Mouse (Mus musculus) liver, embryonic 15.5 days (tissue): ENCODE results near the gene Dhx15. TPM values are rescaled to one million over a fixed set of nuclear protein-coding genes. Genes with fewer than 3 reads are reported as not detected.
A peak's percentile ranks its signal among the peaks of the same experiment; 100 is the strongest.

ENCODE experiments used
- ATAC-seq: fragments of 200-750 bp; cut with Nextera tagmentation; 2 replicates; pipeline ENCODE4 v1.8.0; 2017; ENCODE audit warnings: moderate number of reproducible peaks, mild to moderate bottlenecking, moderate library complexity; ENCODE audit not compliant: insufficient read depth
- H3K27ac ChIP-seq: fragments of 300-500 bp; sonication (generic); replicated peaks from 2 replicates; pipeline ENCODE4 v1.5.1; 2015; ENCODE audit warnings: mild to moderate bottlenecking, inconsistent platforms
- H3K27me3 ChIP-seq: fragments of 300-500 bp; sonication (generic); 2 replicates; pipeline ENCODE4 v1.6.1; 2015; ENCODE audit warnings: mild to moderate bottlenecking, inconsistent platforms
- H3K36me3 ChIP-seq: fragments of 300-500 bp; sonication (generic); replicated peaks from 2 replicates; pipeline ENCODE4 v1.6.1; 2015; ENCODE audit warnings: moderate library complexity, mild to moderate bottlenecking, inconsistent platforms
- H3K4me1 ChIP-seq: fragments of 300-500 bp; sonication (generic); replicated peaks from 2 replicates; pipeline ENCODE4 v1.6.1; 2015; ENCODE audit warnings: inconsistent platforms
- H3K4me2 ChIP-seq: fragments of 300-500 bp; sonication (generic); 2 replicates; pipeline ENCODE4 v1.6.1; 2015; ENCODE audit warnings: moderate library complexity, mild to moderate bottlenecking, inconsistent platforms
- H3K4me3 ChIP-seq: fragments of 300-500 bp; sonication (generic); replicated peaks from 2 replicates; pipeline ENCODE4 v1.5.1; 2015; ENCODE audit warnings: mild to moderate bottlenecking, inconsistent platforms
- H3K9ac ChIP-seq: fragments of 300-500 bp; sonication (generic); 2 replicates; pipeline ENCODE4 v1.6.1; 2015; ENCODE audit warnings: moderate library complexity, mild to moderate bottlenecking, inconsistent platforms
- H3K9me3 ChIP-seq: fragments of 300-500 bp; sonication (generic); replicated peaks from 2 replicates; pipeline ENCODE4 v1.6.1; 2016; ENCODE audit warnings: inconsistent platforms
- WGBS: fragments of 180-500 bp; shearing (Covaris S2); methylation state at CpG from one replicate; pipeline ENCODE4 v1.1.7; 2015; ENCODE audit warnings: mixed read lengths; ENCODE audit not compliant: insufficient replicate concordance; 5-methylcytosine and 5-hydroxymethylcytosine counted together
- polyA plus RNA-seq: library from polyadenylated mRNA; unstranded; fragments of >200 nt; fragmentation: Nextera tagmentation; extraction: Ambion mirVana; gene quantifications from 2 replicates; pipeline ENCODE4 v1.2.1, GENCODE M21; 2015

The Dhx15 gene
- polyA plus RNA-seq, 1 experiment from 2014 or later, result 64.5 TPM

GRCm38 (mm10) chr5:52119192-52119591 lies 71.1 kb downstream of the Dhx15 start:
- Histone ChIP-seq H3K4me3 (no peak overlapping the region), H3K27me3 (peaks cover 46% of the 10 kb centered on the region), H3K9ac (no peak overlapping the region), H3K36me3 (no peaks in the 10 kb centered on the region), H3K4me2 (no peak overlapping the region), H3K4me1 (peaks cover 11% of the 10 kb centered on the region), H3K9me3 (no peaks in the 10 kb centered on the region), H3K27ac (no peak overlapping the region)
- WGBS, result 53% methylated on average over 2 of the region's 2 CpGs
- no peak for ATAC-seq

DNA sequence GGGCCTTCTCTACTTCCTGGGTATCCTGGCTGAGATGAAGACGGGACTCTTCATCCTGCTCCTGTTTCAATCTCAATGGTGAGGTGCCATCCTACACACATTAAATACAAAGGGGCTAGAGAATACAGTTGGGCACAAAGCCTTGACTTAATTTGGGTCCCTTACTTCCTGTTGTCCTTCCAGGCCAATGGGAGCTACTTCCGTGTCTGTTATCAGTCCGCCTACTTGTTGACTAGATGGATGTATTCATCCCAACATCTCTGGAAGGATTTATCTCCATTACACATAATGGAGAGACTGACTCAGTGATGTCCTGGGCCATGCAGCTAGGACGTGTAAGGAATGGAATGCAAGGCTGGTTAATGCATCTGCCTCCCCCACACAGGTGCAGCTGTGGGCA lies 72.5 kb downstream of the Dhx15 start:
- ATAC-seq, result no peak
- no peak overlapping the region for H3K4me3 ChIP-seq
- peaks cover 19% of the 10 kb centered on the region for H3K4me1 ChIP-seq
- no peak overlapping the region for H3K27ac ChIP-seq
- H3K4me2 ChIP-seq, result no peak overlapping the region
- 57% methylated on average over 4 of the region's 4 CpGs for WGBS
- peaks cover 60% of the 10 kb centered on the region for H3K27me3 ChIP-seq
- no peak overlapping the region for H3K9ac ChIP-seq
- H3K36me3 ChIP-seq, result no peaks in the 10 kb centered on the region
- H3K9me3 ChIP-seq, result no peaks in the 10 kb centered on the region

GRCm38 (mm10) chr5:52116404-52116803 lies 73.9 kb downstream of the Dhx15 start:
- peaks cover 26% of the 10 kb centered on the region for H3K4me1 ChIP-seq
- 2% methylated on average over 17 of the region's 17 CpGs for WGBS
- peaks cover 74% of the 10 kb centered on the region for H3K27me3 ChIP-seq
- H3K4me2 ChIP-seq, result peak overlapping the region; percentile 76
- peak overlapping the region; percentile 58 for H3K4me3 ChIP-seq
- H3K9ac ChIP-seq, result no peak overlapping the region
- no peak for ATAC-seq
- H3K36me3 ChIP-seq, result no peaks in the 10 kb centered on the region
- no peaks in the 10 kb centered on the region for H3K9me3 ChIP-seq
- H3K27ac ChIP-seq, result no peak overlapping the region

DNA sequence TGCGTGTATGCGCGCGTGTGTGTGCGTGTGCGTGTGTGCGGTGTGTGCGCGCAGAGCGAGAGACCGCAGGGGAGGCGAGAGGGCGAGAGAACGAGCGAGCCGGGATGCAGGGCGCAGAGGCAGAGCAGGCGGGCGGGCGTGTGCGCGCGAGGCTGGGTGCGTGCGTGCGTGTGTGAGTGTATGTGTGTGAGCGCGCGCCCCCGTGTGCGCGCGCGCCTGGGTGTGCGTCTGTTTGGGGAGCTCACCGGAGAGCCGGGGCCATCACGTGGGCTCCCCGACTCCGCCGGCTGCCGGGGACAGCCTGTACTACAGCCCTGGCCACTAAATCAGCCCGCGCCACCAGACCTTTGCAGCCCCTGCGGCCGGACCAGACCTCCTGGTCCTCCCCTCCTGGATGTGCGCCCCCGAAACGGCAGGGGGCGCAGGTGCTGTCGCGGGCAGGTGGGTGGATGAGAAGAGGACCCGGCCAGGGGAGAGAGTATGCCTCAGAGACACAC lies 74.4 kb downstream of the Dhx15 start:
- no peak; the same call in 1 of the 2 replicates for ATAC-seq
- Histone ChIP-seq H3K4me2 (peak overlapping the region; percentile 76), H3K9me3 (no peaks in the 10 kb centered on the region), H3K27me3 (peaks cover 79% of the 10 kb centered on the region), H3K4me3 (peak overlapping the region; percentile 58), H3K36me3 (no peaks in the 10 kb centered on the region), H3K4me1 (peaks cover 26% of the 10 kb centered on the region), H3K9ac (no peak overlapping the region), H3K27ac (no peak overlapping the region)
- WGBS, result under 1% methylated on average over 53 of the region's 53 CpGs

- 1% methylated on average over 48 of the region's 48 CpGs for WGBS
- no peak for ATAC-seq
- H3K27me3 ChIP-seq, result peaks cover 84% of the 10 kb centered on the region
Measured at GRCm38 (mm10) chr5:52114751-52115451, 75.4 kb downstream of the Dhx15 start.

DNA sequence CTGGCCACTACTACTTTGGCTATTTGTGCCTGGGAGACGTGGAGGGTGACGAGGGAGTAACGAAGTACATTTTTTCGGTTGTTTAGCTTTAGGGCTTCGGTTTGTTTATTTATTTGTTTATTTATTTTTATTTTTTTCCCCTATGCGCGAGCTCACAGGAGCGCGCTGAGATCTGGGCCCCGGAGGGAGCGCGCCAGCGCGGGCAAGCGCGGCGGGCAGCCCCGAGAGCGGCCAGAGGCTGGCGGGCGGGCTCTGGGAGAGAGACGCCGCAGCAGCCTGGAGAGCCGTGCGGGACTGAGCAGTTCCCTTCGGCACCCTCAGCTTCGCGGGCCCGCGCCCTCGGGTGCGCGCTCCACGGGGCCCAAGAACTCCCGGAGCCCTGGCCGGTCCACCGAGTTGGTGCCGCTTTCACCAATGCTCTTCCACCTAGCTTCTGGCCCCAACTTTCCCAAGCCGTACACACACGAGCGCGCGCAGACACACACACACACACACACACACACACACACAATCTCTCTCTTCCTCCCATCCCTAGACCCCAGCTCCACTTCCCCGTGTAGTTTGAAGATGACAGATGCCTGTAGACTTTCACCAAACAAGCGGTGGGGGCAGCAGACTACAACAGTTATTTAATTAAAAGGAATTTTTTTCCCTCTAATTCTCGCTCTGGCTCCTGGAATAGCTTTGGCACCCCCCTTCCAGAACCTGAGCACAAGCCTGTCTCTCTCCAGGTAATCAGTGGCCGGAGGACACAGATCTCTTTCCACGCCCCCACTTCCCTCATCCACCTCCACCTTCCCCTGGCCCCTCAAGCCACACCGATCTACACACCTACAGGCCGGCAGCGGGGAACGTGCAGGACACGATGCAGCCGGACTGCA lies 76.2 kb downstream of the Dhx15 start:
- H3K4me1 ChIP-seq, result peaks cover 26% of the 10 kb centered on the region
- peak overlapping the region; percentile 58 for H3K4me3 ChIP-seq
- H3K27ac ChIP-seq, result no peak overlapping the region
- no peaks in the 10 kb centered on the region for H3K36me3 ChIP-seq
- no peak overlapping the region for H3K9ac ChIP-seq
- peak overlapping the region; percentile 76 for H3K4me2 ChIP-seq
- H3K9me3 ChIP-seq, result no peaks in the 10 kb centered on the region
- ATAC-seq, result no peak; the same call in 1 of the 2 replicates
- peaks cover 92% of the 10 kb centered on the region for H3K27me3 ChIP-seq
- 1% methylated on average over 54 of the region's 54 CpGs for WGBS

More at GRCm38 (mm10) chr5:52114751-52115451, 75.4 kb downstream of the Dhx15 start:
- Histone ChIP-seq H3K27ac (no peak overlapping the region), H3K4me1 (peaks cover 26% of the 10 kb centered on the region), H3K4me2 (peak overlapping the region; percentile 76), H3K9me3 (no peaks in the 10 kb centered on the region), H3K36me3 (no peaks in the 10 kb centered on the region), H3K4me3 (peak overlapping the region; percentile 58), H3K9ac (no peak overlapping the region)

GRCm38 (mm10) chr5:52112953-52113841 lies 77.1 kb downstream of the Dhx15 start:
- Histone ChIP-seq H3K4me3 (peak overlapping the region; percentile 58), H3K4me1 (peaks cover 26% of the 10 kb centered on the region), H3K27ac (no peak overlapping the region), H3K9me3 (no peaks in the 10 kb centered on the region), H3K9ac (no peak overlapping the region), H3K36me3 (no peaks in the 10 kb centered on the region), H3K27me3 (peaks cover 89% of the 10 kb centered on the region), H3K4me2 (peak overlapping the region; percentile 76)
- ATAC-seq, result no peak
- under 1% methylated on average over 73 of the region's 73 CpGs for WGBS

DNA sequence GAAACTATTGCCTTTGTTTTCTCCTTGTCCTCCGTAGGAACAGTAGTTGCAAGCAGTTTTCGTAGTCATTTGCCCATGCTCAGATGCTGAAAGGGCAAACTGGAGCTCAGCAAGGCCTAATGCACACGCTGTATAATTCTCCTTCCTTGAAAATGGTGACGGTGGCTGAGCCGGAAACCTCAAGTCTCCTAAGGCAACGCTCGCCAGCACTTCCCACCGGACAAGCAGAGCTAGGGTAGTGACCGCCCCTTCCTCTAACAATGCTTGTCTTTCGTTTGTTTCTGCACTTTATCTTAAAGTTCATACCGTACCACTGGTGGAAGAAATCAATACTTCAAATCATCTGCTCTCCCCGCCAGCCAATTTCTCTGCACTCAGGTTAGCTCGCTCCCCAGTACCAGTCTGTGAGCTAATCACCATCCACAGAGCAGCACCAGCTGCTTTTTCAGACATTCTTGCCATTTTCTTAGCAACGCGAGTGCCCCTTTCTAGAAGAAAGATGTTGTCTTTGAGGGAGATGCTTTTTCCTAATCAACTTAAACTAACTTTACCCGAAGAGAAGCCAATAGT lies 78.0 kb downstream of the Dhx15 start:
- Histone ChIP-seq H3K9ac (no peak overlapping the region), H3K27ac (no peak overlapping the region), H3K4me3 (peak overlapping the region; percentile 58; the same call in 1 of the 2 replicates), H3K4me1 (peaks cover 26% of the 10 kb centered on the region), H3K9me3 (no peaks in the 10 kb centered on the region), H3K27me3 (peaks cover 81% of the 10 kb centered on the region), H3K36me3 (no peaks in the 10 kb centered on the region), H3K4me2 (peak overlapping the region; percentile 76)
- no peak for ATAC-seq
- WGBS, result 5% methylated on average over 16 of the region's 16 CpGs

DNA sequence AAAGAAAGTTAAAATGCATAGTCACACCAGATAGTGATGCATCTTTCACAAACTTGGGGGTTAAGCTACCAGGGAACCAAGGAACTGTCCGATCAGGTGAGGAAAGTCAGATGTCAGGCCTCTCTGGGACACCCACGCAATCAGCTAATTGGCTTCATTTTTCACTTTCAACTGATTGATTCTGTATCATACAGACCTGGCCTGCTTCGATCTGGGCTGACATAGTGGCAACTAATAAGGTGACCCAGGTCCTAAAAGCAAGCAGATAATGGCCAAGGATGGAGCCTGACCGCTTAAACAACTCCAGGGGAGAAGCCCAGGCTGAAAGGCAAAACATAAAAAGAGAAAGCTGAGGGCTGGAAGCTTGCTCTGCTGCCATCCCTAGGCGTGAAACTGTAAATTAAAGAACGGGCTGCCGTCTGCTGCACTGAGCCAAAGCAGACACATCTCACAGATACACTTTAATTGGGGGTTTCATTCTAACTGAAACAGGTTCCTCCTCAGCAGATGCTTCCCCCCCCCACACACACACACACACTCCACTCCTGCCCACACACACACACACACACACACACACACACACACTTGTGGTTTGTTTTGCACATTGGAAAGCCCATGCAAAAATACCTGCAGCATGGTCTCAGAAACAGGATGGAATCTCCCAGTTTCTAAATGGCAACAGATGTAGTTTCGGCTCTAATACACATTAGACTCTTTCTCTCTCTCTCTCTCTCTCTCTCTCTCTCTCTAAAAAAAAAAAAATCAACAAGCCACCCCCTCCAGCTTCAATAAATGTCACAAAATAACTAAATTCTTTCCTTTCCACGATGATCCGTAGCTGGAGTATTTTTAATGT lies 79.3 kb downstream of the Dhx15 start:
- Histone ChIP-seq H3K9me3 (no peaks in the 10 kb centered on the region), H3K4me3 (no peak overlapping the region), H3K27ac (no peak overlapping the region), H3K27me3 (peaks cover 70% of the 10 kb centered on the region), H3K9ac (no peak overlapping the region), H3K4me2 (no peak overlapping the region), H3K36me3 (no peaks in the 10 kb centered on the region), H3K4me1 (peaks cover 26% of the 10 kb centered on the region)
- ATAC-seq, result no peak
- 57% methylated on average over 10 of the region's 10 CpGs for WGBS
